Mouse (Mus musculus): Measurements from ENCODE around the gene 4930579F01Rik. TPM values are rescaled to one million over a fixed set of nuclear protein-coding genes. Genes with fewer than 3 reads are reported as not detected.

The 4930579F01Rik gene
- polyA plus RNA-seq (2014; fragmentation: Nextera tagmentation; extraction: Ambion mirVana): not detected in 2 replicates

DNA sequence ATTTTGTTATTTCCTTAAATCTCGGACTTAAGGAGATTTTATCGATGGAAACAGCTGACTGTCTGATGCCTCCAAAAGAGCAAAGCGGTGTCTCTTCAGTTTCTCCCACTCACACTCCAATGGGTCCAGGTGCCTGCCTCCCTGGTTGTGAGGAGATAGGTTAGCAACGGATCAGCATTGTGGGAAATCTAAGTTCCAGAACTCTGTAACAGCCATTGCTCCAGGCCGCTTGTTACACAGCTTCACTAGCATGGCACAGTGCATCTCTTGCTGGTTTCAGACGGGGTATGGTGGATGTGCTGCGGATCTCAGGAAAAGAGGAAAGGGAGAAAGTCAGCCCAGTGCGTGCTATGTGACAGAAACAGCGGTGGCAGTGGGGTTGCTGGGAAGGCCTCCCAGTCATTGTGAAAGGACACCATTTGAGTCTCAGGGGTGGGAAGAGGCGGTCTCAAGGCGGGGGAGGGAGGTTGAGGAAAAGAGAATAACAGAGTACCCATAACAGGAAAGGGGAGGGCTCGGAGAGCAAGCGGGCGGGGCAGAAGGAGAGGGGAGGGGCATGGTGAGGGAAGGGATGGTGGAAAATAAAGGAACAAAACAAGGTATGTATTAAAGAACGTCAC lies at the start of gene 4930579F01Rik:
TSS of gene 4930579F01Rik (minus strand) at position 143 of the 620 bp plus-strand sequence.
- Histone ChIP-seq H3K4me1 (replicated peaks; ENCODE audit: control insufficient read depth, insufficient read depth, low read length) (0 out of 2 replicates have a peak, but pooled peaks cover 7% of the 10 kb centered on the region), H3K4me3 (replicated peaks; ENCODE audit: low read length) (no peak within 1 kb of the TSS), H3K36me3 (replicated peaks; ENCODE audit: control insufficient read depth, insufficient read depth) (no peaks in the 10 kb centered on the region), H3K9me3 (ENCODE audit: control insufficient read depth, low read length) (no peaks in the 10 kb centered on the region), H3K27me3 (ENCODE audit: control insufficient read depth, insufficient read depth, low read length) (no peaks in the 10 kb centered on the region), H3K27ac (no peak within 1 kb of the TSS), H3K9ac (no peak within 1 kb of the TSS), H3K4me2 (replicated peaks) (no peak within 1 kb of the TSS)
- ATAC-seq (ENCODE audit: low FRiP score): no peak
- no peak for DNase-seq (ENCODE audit: low spot score)
- WGBS: 77% methylated on average over 15 of the region's 15 CpGs

DNA sequence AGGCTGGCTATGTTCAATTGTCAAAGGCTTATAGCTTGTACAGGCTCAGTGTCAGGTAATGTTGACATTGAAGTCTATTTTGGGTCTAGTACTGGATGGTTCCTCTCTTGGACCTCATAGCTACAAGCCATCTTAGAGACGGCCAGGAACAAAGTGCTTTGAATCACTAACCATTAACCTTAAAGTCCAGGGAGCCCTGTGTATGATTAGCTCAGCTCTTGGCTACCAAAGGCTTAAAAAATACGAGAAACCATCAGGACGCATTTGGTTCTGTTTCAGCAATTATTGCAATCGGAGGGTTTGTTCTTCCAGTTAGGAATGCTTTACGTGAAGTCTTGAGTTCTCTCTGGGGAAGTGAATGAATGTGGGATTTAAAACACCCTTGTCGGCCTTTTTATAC lies 49.3 kb upstream of the 4930579F01Rik start:
- H3K27ac ChIP-seq: no peak overlapping the region
- H3K4me3 ChIP-seq (replicated peaks; ENCODE audit: low read length): no peak overlapping the region
- 0 out of 2 replicates have a peak, but pooled peaks cover 5% of the 10 kb centered on the region for H3K4me1 ChIP-seq (replicated peaks; ENCODE audit: control insufficient read depth, insufficient read depth, low read length)
- no peaks in the 10 kb centered on the region for H3K9me3 ChIP-seq (ENCODE audit: control insufficient read depth, low read length)
- no peaks in the 10 kb centered on the region for H3K27me3 ChIP-seq (ENCODE audit: control insufficient read depth, insufficient read depth, low read length)
- H3K36me3 ChIP-seq (replicated peaks; ENCODE audit: control insufficient read depth, insufficient read depth): no peaks in the 10 kb centered on the region
- DNase-seq (ENCODE audit: low spot score) (no peak), ATAC-seq (ENCODE audit: low FRiP score) (no peak)
- H3K4me2 ChIP-seq (replicated peaks): no peak overlapping the region
- H3K9ac ChIP-seq: no peak overlapping the region
- WGBS: 90% methylated on average over 6 of the region's 6 CpGs

DNA sequence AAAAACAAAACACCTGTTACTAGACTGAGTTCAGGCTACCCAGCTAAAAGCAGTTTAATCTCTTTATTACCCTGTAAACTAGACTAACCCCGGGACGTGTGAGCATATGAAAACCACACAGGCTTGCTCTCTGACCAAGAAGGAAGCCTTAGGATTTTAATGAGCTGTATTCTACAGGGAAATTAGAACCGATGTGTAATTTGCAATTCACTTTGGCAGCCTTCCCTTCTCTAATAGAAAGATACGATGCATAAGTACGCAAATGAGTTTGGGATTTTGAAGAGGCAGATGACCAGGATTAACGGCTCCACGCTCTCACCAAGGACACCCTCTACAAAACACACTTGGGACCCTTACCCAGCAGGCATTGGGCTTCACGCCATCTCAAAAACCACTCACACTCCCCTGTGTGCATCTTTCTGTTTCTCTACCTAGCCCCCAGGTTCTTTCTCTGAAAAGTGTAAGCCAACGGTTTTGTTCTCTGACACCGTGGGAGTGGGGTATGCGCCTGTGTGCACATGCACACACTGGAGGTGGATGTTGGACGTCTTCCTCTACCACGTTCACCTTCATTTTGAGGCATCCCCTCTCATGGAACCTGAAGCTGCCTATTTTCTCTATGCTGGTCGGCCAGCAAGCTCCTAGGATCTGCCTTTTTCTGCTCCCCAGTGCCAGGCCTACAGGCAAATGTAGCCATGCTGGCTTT lies 48.5 kb upstream of the 4930579F01Rik start:
- Histone ChIP-seq H3K4me3 (replicated peaks; ENCODE audit: low read length) (no peak overlapping the region), H3K4me1 (replicated peaks; ENCODE audit: control insufficient read depth, insufficient read depth, low read length) (0 out of 2 replicates have a peak, but pooled peaks cover 5% of the 10 kb centered on the region), H3K27ac (peak overlapping the region; percentile 7; the same call in 1 of the 2 replicates), H3K4me2 (replicated peaks) (no peak overlapping the region), H3K9ac (no peak overlapping the region), H3K9me3 (ENCODE audit: control insufficient read depth, low read length) (no peaks in the 10 kb centered on the region), H3K36me3 (replicated peaks; ENCODE audit: control insufficient read depth, insufficient read depth) (no peaks in the 10 kb centered on the region), H3K27me3 (ENCODE audit: control insufficient read depth, insufficient read depth, low read length) (no peaks in the 10 kb centered on the region)
- peak; percentile 55 for DNase-seq (ENCODE audit: low spot score)
- ATAC-seq (ENCODE audit: low FRiP score): peak; percentile 61; the same call in 1 of the 2 replicates
- 53% methylated on average over 14 of the region's 14 CpGs for WGBS

DNA sequence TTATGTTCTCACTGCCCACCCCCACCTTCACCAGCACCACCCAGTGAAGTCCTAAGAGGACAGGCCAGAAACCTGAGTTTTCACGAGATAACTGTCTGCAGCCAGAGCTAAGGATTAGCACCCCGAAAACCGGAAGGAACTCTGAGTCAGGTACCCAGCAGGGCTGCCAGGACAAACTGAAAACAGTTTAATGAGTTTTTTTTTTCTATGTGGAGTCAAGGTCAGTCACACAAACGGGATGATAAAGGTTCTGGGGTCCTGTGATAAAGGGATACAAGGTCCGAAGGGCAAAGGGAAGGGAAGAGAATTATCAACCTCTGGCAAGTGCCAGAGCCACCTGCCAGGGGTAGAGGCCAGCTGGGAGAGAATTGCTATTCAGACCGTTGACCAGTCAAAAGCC lies 47.7 kb upstream of the 4930579F01Rik start:
- 75% methylated on average over 6 of the region's 6 CpGs for WGBS
- ATAC-seq (ENCODE audit: low FRiP score): no peak

DNA sequence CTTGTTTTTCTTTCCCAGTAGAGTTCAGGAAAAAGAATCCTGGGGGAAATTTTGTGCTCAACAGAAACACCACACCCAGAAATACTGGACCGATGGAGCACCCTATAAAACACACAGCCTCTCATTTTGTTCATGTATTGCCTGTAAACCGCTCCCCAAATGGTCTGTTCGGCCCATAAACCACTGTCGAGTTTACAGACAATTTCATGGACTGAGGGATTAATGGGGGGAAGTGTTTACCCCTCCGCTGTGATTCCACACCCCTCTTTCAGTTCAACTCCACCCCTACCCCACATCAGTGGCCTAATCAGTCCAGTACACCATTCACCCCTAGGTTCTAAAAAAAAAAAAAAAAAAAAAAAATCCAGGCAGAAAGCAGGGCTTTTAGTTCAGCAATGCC lies 47.3 kb upstream of the 4930579F01Rik start:
- Histone ChIP-seq H3K4me3 (replicated peaks; ENCODE audit: low read length) (no peak overlapping the region), H3K9me3 (ENCODE audit: control insufficient read depth, low read length) (no peaks in the 10 kb centered on the region), H3K27me3 (ENCODE audit: control insufficient read depth, insufficient read depth, low read length) (no peaks in the 10 kb centered on the region), H3K4me1 (replicated peaks; ENCODE audit: control insufficient read depth, insufficient read depth, low read length) (0 out of 2 replicates have a peak, but pooled peaks cover 5% of the 10 kb centered on the region), H3K27ac (no peak overlapping the region), H3K4me2 (replicated peaks) (no peak overlapping the region), H3K9ac (no peak overlapping the region), H3K36me3 (replicated peaks; ENCODE audit: control insufficient read depth, insufficient read depth) (no peaks in the 10 kb centered on the region)
- WGBS: 85% methylated on average over 5 of the region's 5 CpGs
- ATAC-seq (ENCODE audit: low FRiP score): no peak
- DNase-seq (ENCODE audit: low spot score): no peak

More for the DNA sequence above, 47.7 kb upstream of the 4930579F01Rik start:
- H3K9me3 ChIP-seq (ENCODE audit: control insufficient read depth, low read length): no peaks in the 10 kb centered on the region
- no peak overlapping the region for H3K4me3 ChIP-seq (replicated peaks; ENCODE audit: low read length)
- no peaks in the 10 kb centered on the region for H3K27me3 ChIP-seq (ENCODE audit: control insufficient read depth, insufficient read depth, low read length)
- no peaks in the 10 kb centered on the region for H3K36me3 ChIP-seq (replicated peaks; ENCODE audit: control insufficient read depth, insufficient read depth)
- H3K27ac ChIP-seq: no peak overlapping the region
- 0 out of 2 replicates have a peak, but pooled peaks cover 5% of the 10 kb centered on the region for H3K4me1 ChIP-seq (replicated peaks; ENCODE audit: control insufficient read depth, insufficient read depth, low read length)
- DNase-seq (ENCODE audit: low spot score): no peak
- no peak overlapping the region for H3K9ac ChIP-seq
- H3K4me2 ChIP-seq (replicated peaks): no peak overlapping the region

DNA sequence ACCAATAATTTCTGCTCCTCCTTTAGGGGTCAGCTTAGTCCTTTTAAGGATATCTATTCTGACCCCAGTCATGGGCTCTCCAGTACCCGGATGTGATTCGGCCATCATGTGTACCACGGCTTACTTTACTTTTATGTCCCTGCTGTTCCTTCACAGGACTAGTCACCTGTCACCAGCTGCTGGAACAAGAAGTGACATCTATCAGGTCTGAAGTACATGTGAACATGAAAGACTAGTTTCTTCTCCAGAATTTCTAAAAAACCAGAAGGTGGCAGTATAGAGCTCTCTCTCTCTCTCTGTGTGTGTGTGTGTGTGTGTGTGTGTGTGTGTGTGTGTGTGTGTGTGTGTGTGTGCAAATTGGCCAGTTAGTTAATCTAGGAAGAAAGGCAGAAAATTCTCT lies 46.8 kb upstream of the 4930579F01Rik start:
- Histone ChIP-seq H3K4me3 (replicated peaks; ENCODE audit: low read length) (no peak overlapping the region), H3K27me3 (ENCODE audit: control insufficient read depth, insufficient read depth, low read length) (no peaks in the 10 kb centered on the region), H3K4me2 (replicated peaks) (no peak overlapping the region), H3K27ac (no peak overlapping the region), H3K9me3 (ENCODE audit: control insufficient read depth, low read length) (no peaks in the 10 kb centered on the region), H3K36me3 (replicated peaks; ENCODE audit: control insufficient read depth, insufficient read depth) (no peaks in the 10 kb centered on the region), H3K4me1 (replicated peaks; ENCODE audit: control insufficient read depth, insufficient read depth, low read length) (0 out of 2 replicates have a peak, but pooled peaks cover 5% of the 10 kb centered on the region), H3K9ac (no peak overlapping the region)
- 92% methylated on average over 3 of the region's 3 CpGs for WGBS
- ATAC-seq (ENCODE audit: low FRiP score) (no peak), DNase-seq (ENCODE audit: low spot score) (peak; percentile 34)

DNA sequence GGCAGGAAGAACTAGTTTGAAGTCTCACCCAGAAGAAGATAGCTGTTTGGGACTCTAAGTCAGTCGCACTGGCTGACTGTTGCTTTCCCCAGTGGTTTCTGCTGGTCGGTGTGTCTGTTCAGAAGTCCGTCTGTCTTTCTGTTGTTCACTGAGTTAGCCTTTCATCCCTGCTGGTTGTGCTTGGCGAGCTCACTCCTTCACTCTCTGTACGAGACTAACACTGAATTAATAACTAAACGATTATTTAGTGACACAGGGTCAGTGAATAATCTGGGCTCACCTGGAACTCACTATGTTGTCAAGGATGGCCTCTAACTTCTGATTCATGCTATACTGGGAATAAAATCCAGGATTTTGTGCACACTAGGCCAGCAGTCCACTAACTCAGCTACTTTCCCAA lies 45.8 kb upstream of the 4930579F01Rik start:
- ATAC-seq (ENCODE audit: low FRiP score) (no peak), DNase-seq (ENCODE audit: low spot score) (no peak)
- Histone ChIP-seq H3K4me1 (replicated peaks; ENCODE audit: control insufficient read depth, insufficient read depth, low read length) (0 out of 2 replicates have a peak, but pooled peaks cover 5% of the 10 kb centered on the region), H3K27me3 (ENCODE audit: control insufficient read depth, insufficient read depth, low read length) (no peaks in the 10 kb centered on the region), H3K4me3 (replicated peaks; ENCODE audit: low read length) (no peak overlapping the region), H3K27ac (no peak overlapping the region), H3K4me2 (replicated peaks) (no peak overlapping the region), H3K9me3 (ENCODE audit: control insufficient read depth, low read length) (no peaks in the 10 kb centered on the region), H3K36me3 (replicated peaks; ENCODE audit: control insufficient read depth, insufficient read depth) (no peaks in the 10 kb centered on the region), H3K9ac (no peak overlapping the region)
- WGBS: 93% methylated on average over 6 of the region's 6 CpGs

DNA sequence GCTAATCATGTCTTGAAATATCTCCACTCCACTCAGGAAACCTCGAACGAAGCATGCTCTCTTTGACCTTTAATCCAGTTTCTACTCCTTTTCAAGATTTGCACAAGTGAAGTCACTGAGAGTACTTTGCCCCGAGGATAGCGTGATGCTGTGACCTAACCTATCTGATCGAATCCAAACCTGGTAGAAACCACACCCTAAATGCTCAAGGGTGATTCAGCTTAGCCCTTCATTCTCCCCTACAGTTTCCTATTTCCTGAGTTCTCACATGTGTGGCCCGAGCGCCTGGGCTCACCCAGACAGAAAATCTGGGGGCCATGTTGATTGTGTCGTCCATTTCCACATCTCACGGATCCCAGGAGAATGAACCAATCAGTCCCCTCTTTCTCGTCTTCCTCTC lies 44.4 kb upstream of the 4930579F01Rik start:
- no peaks in the 10 kb centered on the region for H3K27me3 ChIP-seq (ENCODE audit: control insufficient read depth, insufficient read depth, low read length)
- H3K9me3 ChIP-seq (ENCODE audit: control insufficient read depth, low read length): no peaks in the 10 kb centered on the region
- ATAC-seq (ENCODE audit: low FRiP score) (no peak), DNase-seq (ENCODE audit: low spot score) (no peak)
- H3K27ac ChIP-seq: no peak overlapping the region
- no peak overlapping the region for H3K4me3 ChIP-seq (replicated peaks; ENCODE audit: low read length)
- H3K36me3 ChIP-seq (replicated peaks; ENCODE audit: control insufficient read depth, insufficient read depth): no peaks in the 10 kb centered on the region
- no peak overlapping the region for H3K4me2 ChIP-seq (replicated peaks)
- no peak overlapping the region for H3K9ac ChIP-seq
- 0 out of 2 replicates have a peak, but pooled peaks cover 5% of the 10 kb centered on the region for H3K4me1 ChIP-seq (replicated peaks; ENCODE audit: control insufficient read depth, insufficient read depth, low read length)
- 87% methylated on average over 10 of the region's 10 CpGs for WGBS

DNA sequence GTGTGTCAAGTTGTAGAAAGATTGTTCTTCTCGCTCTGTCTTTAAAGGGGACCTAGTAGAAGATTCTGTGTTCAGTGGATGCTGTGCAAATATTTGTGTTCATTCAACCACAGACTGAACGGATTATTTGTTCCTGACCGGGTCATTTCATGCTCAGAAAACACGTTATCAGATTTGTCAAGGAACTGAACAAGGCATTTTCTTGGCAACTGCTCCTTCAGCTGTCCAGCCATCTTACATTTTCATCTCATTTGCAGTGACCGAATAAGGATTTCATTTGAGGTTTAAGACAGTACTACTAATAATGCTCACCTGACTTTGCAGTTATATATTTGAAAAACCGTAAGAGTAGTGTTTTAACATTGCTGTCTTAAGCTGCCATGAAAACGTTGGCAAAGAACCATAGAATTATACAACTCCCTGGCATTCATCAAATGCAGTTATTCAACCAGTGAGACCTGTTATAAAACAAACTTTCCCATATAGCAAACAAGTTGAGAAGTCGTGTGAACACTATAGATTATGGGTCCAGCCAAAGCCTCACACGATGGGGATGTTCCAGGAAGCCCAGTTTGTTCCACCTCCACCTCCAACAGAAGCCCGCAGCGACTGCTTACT lies 43.0 kb upstream of the 4930579F01Rik start:
- H3K9ac ChIP-seq: no peak overlapping the region
- H3K27ac ChIP-seq: no peak overlapping the region
- no peaks in the 10 kb centered on the region for H3K36me3 ChIP-seq (replicated peaks; ENCODE audit: control insufficient read depth, insufficient read depth)
- no peaks in the 10 kb centered on the region for H3K27me3 ChIP-seq (ENCODE audit: control insufficient read depth, insufficient read depth, low read length)
- WGBS: 78% methylated on average over 11 of the region's 11 CpGs
- H3K4me1 ChIP-seq (replicated peaks; ENCODE audit: control insufficient read depth, insufficient read depth, low read length): no peaks in the 10 kb centered on the region
- no peak overlapping the region for H3K4me2 ChIP-seq (replicated peaks)
- DNase-seq (ENCODE audit: low spot score): no peak
- no peak overlapping the region for H3K4me3 ChIP-seq (replicated peaks; ENCODE audit: low read length)
- H3K9me3 ChIP-seq (ENCODE audit: control insufficient read depth, low read length): no peaks in the 10 kb centered on the region
- no peak for ATAC-seq (ENCODE audit: low FRiP score)

All from hindbrain, embryonic 14.5 days (tissue).